Mouse (Mus musculus): ENCODE measurements around the gene Ndc1.

Ndc1 gene

GRCm38 (mm10) chr4:107442288-107442687 is 74.7 kb downstream of the Ndc1 start:
- no peak for DNase-seq (ENCODE audit: low read depth)

DNA sequence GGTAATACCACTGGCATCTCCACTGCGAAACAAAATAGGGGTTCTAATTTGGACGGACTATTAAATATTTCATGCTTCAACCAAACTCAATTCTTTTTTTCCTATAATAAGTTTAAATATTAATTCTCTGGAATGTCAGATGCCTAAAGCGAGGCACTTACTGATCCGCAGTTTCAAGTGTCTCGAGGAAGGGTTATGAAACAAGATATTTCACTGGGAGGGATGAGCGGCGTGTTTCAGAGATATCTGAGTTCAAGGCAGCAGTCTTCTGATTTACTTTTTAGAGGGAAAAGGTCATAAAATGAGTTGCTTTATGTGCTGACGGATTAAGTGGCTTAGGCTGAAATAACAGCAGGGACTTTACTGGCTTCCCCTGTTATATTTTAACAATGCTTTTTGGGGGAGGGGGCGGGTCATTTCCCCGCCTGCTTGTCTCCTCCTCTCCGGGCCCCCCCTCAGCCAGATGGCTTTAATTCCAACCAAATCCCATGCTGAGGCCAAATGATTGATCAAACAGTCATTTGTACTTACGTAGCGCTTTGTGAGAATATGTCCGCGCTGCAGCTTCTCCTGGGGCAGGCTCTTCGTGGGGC is 75.4 kb downstream of the Ndc1 start:
- DNase-seq (ENCODE audit: low read depth), result no peak

GRCm38 (mm10) chr4:107443621-107444020 is 76.0 kb downstream of the Ndc1 start:
- DNase-seq (ENCODE audit: low read depth), result no peak

- no peak for DNase-seq (ENCODE audit: low read depth)
These were observed 80.9 kb downstream of the Ndc1 start for GRCm38 (mm10) chr4:107448481-107448880.

DNA sequence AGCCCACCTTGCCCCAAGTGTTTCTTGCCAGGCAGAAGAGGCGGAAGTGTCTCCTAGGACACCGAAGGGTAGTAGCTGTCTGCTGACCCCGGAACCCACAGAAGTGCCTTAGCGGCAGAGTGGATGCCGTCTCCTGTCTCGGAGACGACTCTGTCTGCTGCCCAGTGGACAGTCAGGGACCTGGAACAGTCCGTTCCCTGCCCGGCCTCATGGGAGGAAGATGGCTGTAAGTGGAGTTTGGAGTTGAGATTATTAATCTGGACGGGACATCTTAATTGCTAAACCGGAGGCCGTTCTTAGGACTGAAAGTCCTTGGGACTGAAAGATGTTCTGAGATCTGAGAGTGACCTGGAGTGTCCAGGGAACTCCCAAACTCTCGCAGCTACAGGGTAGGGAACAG is 81.9 kb downstream of the Ndc1 start:
- DNase-seq (ENCODE audit: low read depth), result no peak

DNA sequence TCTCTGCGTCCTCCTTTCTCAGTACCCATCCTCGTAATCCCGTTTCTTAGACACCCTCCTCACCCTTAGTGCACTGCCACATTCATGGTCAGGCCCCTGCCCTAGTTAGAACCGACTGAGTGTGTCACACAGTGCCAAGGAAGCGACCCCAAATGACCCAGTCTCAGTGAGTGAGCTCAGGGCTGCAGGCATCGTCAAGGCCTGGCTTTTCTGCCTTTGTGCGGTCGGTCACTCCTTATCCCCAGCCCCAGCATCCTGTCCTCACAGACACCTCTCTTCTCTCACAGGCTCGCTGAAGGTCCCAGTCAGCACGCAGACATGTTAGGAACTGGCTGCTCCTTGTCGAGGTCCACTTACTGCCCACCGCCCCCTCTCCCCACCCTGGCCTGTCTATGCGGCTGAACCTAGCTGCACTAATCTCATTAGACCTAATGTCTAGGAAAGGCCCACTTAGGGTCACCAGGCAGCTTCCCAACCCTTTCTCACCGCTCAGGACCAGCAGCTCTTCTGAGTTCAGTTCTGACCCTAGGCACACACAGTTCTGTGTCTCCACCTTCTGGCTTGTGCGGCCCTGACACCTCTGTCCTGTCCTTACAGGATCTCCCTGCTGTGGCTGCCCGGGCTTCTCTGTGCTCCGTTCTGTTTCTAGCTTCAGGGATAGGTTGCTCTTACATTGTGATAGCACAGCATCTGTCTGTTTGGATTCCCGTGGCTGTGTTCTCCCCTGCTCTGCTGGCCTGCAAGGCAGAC is 84.9 kb downstream of the Ndc1 start:
- DNase-seq (ENCODE audit: low read depth), result no peak

GRCm38 (mm10) chr4:107453141-107453984 is 85.8 kb downstream of the Ndc1 start:
- peak; percentile 75 for DNase-seq (ENCODE audit: low read depth)

GRCm38 (mm10) chr4:107457602-107458001 is 90.0 kb downstream of the Ndc1 start:
- no peak for DNase-seq (ENCODE audit: low read depth)

DNA sequence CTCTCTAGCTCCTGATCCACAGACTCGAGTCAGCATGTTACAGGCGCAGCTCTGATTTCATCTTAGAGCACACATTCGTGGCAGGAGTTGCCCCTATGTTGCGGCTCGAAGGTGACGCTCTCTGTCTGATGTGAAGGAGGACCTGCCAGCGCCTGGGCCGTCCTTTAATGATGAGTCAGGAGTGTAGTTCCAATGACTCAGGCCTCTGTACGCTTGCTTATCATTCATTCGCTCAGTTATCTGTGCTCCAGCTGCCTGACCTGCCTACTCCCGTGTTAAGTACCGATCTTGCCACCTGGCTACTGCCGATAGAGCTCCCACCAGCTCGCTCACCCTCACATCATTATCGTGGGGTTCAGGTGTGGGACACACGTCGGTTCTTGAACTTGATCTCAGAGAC is 91.3 kb downstream of the Ndc1 start:
- DNase-seq (ENCODE audit: low read depth), result peak; percentile 48

DNA sequence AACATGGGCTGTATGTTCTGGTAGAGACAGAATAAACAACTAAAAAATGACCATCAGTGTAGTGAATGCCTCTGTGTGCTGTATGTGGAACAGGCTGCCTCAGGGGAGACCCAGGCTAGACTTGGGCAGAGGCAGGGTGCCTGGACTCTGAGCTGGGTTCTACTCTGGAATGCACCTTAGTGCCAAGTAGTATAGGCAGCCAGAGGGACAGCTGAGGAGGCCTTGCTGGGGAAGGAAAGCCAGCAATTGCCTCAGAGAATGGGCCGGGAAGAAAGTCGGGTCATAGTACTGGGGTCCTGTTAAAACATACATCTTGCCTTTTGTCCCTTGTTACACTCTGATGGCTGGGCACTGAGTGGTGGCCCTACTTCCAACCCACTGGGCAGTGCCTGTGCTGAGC is 91.9 kb downstream of the Ndc1 start:
- no peak for DNase-seq (ENCODE audit: low read depth)

DNA sequence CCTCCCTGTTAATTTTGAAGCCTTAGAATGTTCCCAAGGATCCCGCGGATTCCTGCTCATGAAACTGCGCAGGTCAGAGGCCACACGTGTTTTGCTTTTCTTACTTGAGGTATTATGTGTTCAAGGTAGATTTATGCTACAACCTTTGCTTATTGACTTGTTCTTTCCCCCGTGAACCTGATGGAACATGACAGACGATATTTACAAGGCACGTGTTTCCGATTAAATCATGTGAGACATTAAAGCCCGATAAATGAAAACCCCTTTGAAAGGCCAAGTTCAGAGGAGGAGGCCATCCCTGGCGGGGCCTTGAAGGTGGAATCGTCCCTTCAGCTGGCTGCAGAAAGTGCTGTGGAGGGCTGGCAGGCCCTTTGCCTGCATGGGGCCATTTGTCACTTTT is 92.9 kb downstream of the Ndc1 start:
- DNase-seq (ENCODE audit: low read depth), result no peak

Measured in c-Kit-positive CD71-positive TER-119-negative erythroid progenitor cells, embryonic 14.5 days (primary cell).